Mouse (Mus musculus): ENCODE results near the gene Cib4. TPM values are rescaled to one million over a fixed set of nuclear protein-coding genes. Genes with fewer than 3 reads are reported as not detected.
A peak's percentile ranks its signal among the peaks of the same experiment; 100 is the strongest.

The Cib4 gene
- polyA plus RNA-seq, 1 experiment from 2014 or later = not detected

DNA sequence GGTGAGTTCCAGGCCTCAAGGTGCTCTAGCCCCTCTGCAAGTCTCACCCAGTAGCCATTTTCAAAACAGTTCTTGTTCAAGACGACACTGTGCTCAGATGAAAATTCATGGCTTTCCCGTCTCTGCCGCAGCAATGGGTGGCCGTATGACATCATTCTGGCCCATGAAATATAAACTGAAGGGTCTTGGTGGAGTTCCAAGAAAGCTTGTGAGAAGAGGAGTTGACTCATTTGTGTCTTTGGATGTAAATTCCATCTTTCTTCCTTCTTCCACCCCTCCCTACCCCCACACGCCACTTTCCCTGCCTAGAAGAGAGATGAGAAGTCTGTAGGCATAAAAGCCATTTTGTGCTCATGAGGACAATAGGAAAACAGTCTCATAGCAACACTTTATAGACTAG is 54.8 kb downstream of the Cib4 start:
- DNase-seq (ENCODE audit: low spot score) = no peak
- 89% methylated on average over 5 of the region's 5 CpGs for WGBS
- Histone ChIP-seq H3K36me3 (no peaks in the 10 kb centered on the region), H3K9me3 (replicated peaks) (no peaks in the 10 kb centered on the region), H3K4me3 (no peak overlapping the region), H3K27ac (replicated peaks) (no peak overlapping the region), H3K4me1 (no peaks in the 10 kb centered on the region), H3K27me3 (ENCODE audit: low read depth, poor library complexity, severe bottlenecking) (no peaks in the 10 kb centered on the region)

- Histone ChIP-seq H3K27me3 (ENCODE audit: low read depth, poor library complexity, severe bottlenecking) (no peaks in the 10 kb centered on the region), H3K27ac (replicated peaks) (no peak overlapping the region), H3K4me1 (no peaks in the 10 kb centered on the region), H3K36me3 (no peaks in the 10 kb centered on the region), H3K9me3 (replicated peaks) (no peaks in the 10 kb centered on the region), H3K4me3 (no peak overlapping the region)
- no peak for DNase-seq (ENCODE audit: low spot score)
These were observed 55.4 kb downstream of the Cib4 start for GRCm38 (mm10) chr5:30490215-30490614.

- Histone ChIP-seq H3K27ac (replicated peaks) (no peak overlapping the region), H3K9me3 (replicated peaks) (no peaks in the 10 kb centered on the region), H3K4me1 (no peaks in the 10 kb centered on the region), H3K4me3 (no peak overlapping the region), H3K27me3 (ENCODE audit: low read depth, poor library complexity, severe bottlenecking) (no peaks in the 10 kb centered on the region), H3K36me3 (no peaks in the 10 kb centered on the region)
- 88% methylated on average over 6 of the region's 6 CpGs for WGBS
- DNase-seq (ENCODE audit: low spot score) = no peak
These were observed 60.5 kb downstream of the Cib4 start for GRCm38 (mm10) chr5:30485136-30485535.

DNA sequence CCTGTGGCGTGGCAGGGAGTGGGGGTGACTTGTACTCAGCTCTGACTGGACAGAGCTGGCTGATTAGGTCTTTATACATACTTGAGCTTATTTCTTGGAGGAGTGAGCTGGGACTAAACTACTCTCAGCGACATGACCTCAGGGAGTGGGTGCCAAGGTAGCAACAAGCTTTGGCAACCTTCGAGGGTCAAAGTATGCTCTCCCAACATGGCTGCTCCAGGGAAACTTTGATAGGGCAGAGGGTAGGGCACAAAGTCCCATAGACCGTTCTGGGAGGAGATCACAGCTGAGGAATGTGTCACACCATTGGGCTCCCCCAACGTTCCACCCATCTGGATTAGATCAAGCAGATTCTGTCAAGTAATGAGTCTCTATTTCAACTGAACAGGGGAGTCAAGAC is 61.0 kb downstream of the Cib4 start:
- Histone ChIP-seq H3K27ac (replicated peaks) (no peak overlapping the region), H3K36me3 (no peaks in the 10 kb centered on the region), H3K4me3 (no peak overlapping the region), H3K9me3 (replicated peaks) (no peaks in the 10 kb centered on the region), H3K27me3 (ENCODE audit: low read depth, poor library complexity, severe bottlenecking) (no peaks in the 10 kb centered on the region), H3K4me1 (no peaks in the 10 kb centered on the region)
- 79% methylated on average over 5 of the region's 5 CpGs for WGBS
- no peak for DNase-seq (ENCODE audit: low spot score)

GRCm38 (mm10) chr5:30483533-30483932 is 62.1 kb downstream of the Cib4 start:
- Histone ChIP-seq H3K27me3 (ENCODE audit: low read depth, poor library complexity, severe bottlenecking) (no peaks in the 10 kb centered on the region), H3K36me3 (no peaks in the 10 kb centered on the region), H3K4me1 (no peaks in the 10 kb centered on the region), H3K27ac (replicated peaks) (no peak overlapping the region), H3K4me3 (no peak overlapping the region), H3K9me3 (replicated peaks) (no peaks in the 10 kb centered on the region)
- 86% methylated on average over 8 of the region's 8 CpGs for WGBS
- no peak for DNase-seq (ENCODE audit: low spot score)

GRCm38 (mm10) chr5:30482319-30482718 is 63.3 kb downstream of the Cib4 start:
- DNase-seq (ENCODE audit: low spot score) = peak; percentile 76
- Histone ChIP-seq H3K4me3 (no peak overlapping the region), H3K4me1 (no peaks in the 10 kb centered on the region), H3K27me3 (ENCODE audit: low read depth, poor library complexity, severe bottlenecking) (no peaks in the 10 kb centered on the region), H3K36me3 (no peaks in the 10 kb centered on the region), H3K27ac (replicated peaks) (0 out of 2 replicates have a peak overlapping the region, but pooled peaks have one; percentile 13), H3K9me3 (replicated peaks) (0 out of 2 replicates have a peak, but pooled peaks cover 3% of the 10 kb centered on the region)
- 14% methylated on average over 5 of the region's 5 CpGs for WGBS

DNA sequence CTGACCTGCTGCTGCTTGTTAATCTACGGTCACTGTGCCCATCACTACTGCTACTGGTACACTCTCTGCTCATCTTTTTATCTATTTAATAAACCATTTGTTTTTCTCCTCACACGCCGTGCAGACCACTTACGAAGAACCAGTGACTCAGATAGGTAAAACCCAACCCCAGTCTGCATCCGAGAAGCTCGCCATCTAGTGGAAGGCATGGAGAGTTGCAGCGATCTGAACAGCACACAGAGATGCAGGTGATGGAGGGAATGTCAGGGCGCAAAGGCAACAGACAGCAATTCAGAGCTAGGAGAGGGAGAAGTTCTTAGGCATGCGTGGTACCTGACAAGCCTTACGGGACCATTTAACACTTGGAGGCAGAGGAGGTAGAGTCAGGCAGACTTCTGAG is 69.1 kb downstream of the Cib4 start:
- Histone ChIP-seq H3K4me1 (no peaks in the 10 kb centered on the region), H3K36me3 (no peaks in the 10 kb centered on the region), H3K4me3 (no peak overlapping the region), H3K27me3 (ENCODE audit: low read depth, poor library complexity, severe bottlenecking) (no peaks in the 10 kb centered on the region), H3K9me3 (replicated peaks) (0 out of 2 replicates have a peak, but pooled peaks cover 3% of the 10 kb centered on the region), H3K27ac (replicated peaks) (no peak overlapping the region)
- 42% methylated on average over 10 of the region's 10 CpGs for WGBS
- DNase-seq (ENCODE audit: low spot score) = no peak

DNA sequence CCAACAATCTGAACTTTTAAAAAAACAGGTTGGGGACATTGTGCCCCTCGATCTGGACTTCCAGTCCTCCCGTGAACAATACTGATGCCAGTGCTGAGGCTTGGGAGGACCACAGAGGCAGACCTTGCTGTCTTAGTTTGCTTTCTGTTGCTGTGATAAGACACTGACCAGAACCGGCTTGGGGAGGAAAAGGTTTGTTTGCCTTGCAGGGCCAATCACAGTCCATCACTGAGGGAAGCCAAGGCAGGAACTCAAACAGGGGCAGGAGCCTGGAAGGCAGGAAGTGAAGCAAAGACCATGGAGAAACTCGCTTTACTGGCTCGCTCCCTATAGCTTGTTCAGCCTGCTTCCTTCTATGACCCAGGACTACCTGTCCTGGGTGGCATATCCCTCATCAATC is 73.5 kb downstream of the Cib4 start:
- H3K27ac ChIP-seq (replicated peaks) = no peak overlapping the region
- no peak overlapping the region for H3K4me3 ChIP-seq
- peaks cover 9% of the 10 kb centered on the region for H3K4me1 ChIP-seq
- WGBS = 77% methylated on average over 5 of the region's 5 CpGs
- DNase-seq (ENCODE audit: low spot score) = no peak
- peaks cover 8% of the 10 kb centered on the region; the same call in 1 of the 2 replicates for H3K27me3 ChIP-seq (ENCODE audit: low read depth, poor library complexity, severe bottlenecking)
- H3K9me3 ChIP-seq (replicated peaks) = no peaks in the 10 kb centered on the region
- H3K36me3 ChIP-seq = no peaks in the 10 kb centered on the region

GRCm38 (mm10) chr5:30470454-30470853 is 75.2 kb downstream of the Cib4 start:
- DNase-seq (ENCODE audit: low spot score) = no peak
- Histone ChIP-seq H3K36me3 (no peaks in the 10 kb centered on the region), H3K9me3 (replicated peaks) (no peaks in the 10 kb centered on the region), H3K27me3 (ENCODE audit: low read depth, poor library complexity, severe bottlenecking) (peaks cover 25% of the 10 kb centered on the region), H3K4me3 (no peak overlapping the region), H3K27ac (replicated peaks) (no peak overlapping the region), H3K4me1 (peaks cover 23% of the 10 kb centered on the region)
- 61% methylated on average over 6 of the region's 6 CpGs for WGBS

DNA sequence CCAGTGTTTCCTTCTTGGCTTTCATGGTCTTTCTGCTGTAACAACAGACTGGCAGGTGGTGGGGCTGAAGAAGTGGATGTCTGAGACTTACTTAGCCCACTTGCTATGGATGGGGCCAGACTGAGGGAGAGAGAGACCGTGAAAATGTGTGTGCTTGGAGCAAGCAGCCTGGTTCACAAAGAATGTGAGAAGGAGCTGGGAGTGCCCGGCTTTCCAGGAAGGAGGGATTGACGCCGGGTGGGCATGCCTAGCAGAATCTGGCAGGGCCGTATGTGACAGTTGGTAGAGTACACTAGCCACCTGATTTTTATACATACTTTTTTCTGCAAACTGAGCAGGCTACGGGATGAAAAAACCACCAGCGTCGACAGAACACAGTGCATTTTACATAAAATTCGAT is 79.3 kb downstream of the Cib4 start:
- WGBS = 34% methylated on average over 9 of the region's 9 CpGs
- Histone ChIP-seq H3K27me3 (ENCODE audit: low read depth, poor library complexity, severe bottlenecking) (peaks cover 47% of the 10 kb centered on the region), H3K4me1 (peaks cover 30% of the 10 kb centered on the region), H3K36me3 (no peaks in the 10 kb centered on the region), H3K4me3 (peak overlapping the region; percentile 52), H3K27ac (replicated peaks) (0 out of 2 replicates have a peak overlapping the region, but pooled peaks have one; percentile 28), H3K9me3 (replicated peaks) (no peaks in the 10 kb centered on the region)
- DNase-seq (ENCODE audit: low spot score) = no peak

DNA sequence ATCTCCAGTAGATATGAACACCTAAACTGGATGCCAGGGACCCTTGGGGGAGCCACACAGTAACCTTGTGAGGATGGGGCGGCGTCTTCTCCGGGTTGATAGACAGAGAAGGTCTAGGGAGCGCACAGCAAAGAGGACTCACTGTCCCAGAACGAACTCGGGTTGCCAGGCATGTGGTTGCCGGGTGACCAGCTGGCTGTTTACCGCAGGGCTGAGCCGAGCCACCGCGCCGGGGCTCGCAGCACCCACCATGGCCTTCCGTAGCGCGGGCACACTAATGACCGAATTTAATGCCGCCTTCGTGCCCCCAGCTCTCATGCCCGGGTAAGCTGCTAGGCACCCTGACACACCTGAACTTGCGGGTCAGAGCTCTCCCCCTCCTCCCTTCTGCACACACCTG is 79.8 kb downstream of the Cib4 start, which contains the start of gene 1700001C02Rik:
TSS of gene 1700001C02Rik (plus strand) at position 187 of the 400 bp plus-strand sequence.
- peak; percentile 33 for DNase-seq (ENCODE audit: low spot score)
- no peaks in the 10 kb centered on the region for H3K9me3 ChIP-seq (replicated peaks)
- WGBS = 14% methylated on average over 21 of the region's 21 CpGs
- peaks cover 30% of the 10 kb centered on the region for H3K4me1 ChIP-seq
- peak within 1 kb of the TSS; percentile 28; the same call in 1 of the 2 replicates for H3K27ac ChIP-seq (replicated peaks)
- peaks cover 47% of the 10 kb centered on the region for H3K27me3 ChIP-seq (ENCODE audit: low read depth, poor library complexity, severe bottlenecking)
- no peaks in the 10 kb centered on the region for H3K36me3 ChIP-seq
- H3K4me3 ChIP-seq = peak within 1 kb of the TSS; percentile 52

- 48% methylated on average over 12 of the region's 12 CpGs for WGBS
- H3K9me3 ChIP-seq (replicated peaks) = no peaks in the 10 kb centered on the region
- DNase-seq (ENCODE audit: low spot score) = no peak
- H3K4me3 ChIP-seq = no peak within 1 kb of the TSS
- peaks cover 22% of the 10 kb centered on the region for H3K4me1 ChIP-seq
- H3K27ac ChIP-seq (replicated peaks) = no peak within 1 kb of the TSS
- peaks cover 39% of the 10 kb centered on the region for H3K27me3 ChIP-seq (ENCODE audit: low read depth, poor library complexity, severe bottlenecking)
- H3K36me3 ChIP-seq = no peaks in the 10 kb centered on the region
These were observed 83.8 kb downstream of the Cib4 start, which contains the start of gene Otof for GRCm38 (mm10) chr5:30461821-30462220. Gene Otof, minus strand, starts transcription at chr5:30461932.

- WGBS = 37% methylated on average over 4 of the region's 4 CpGs
- H3K27ac ChIP-seq (replicated peaks) = peak overlapping the region; percentile 2; the same call in 1 of the 2 replicates
- peaks cover 12% of the 10 kb centered on the region for H3K4me1 ChIP-seq
- no peaks in the 10 kb centered on the region for H3K9me3 ChIP-seq (replicated peaks)
- H3K4me3 ChIP-seq = no peak overlapping the region
- H3K27me3 ChIP-seq (ENCODE audit: low read depth, poor library complexity, severe bottlenecking) = peaks cover 23% of the 10 kb centered on the region
- no peak for DNase-seq (ENCODE audit: low spot score)
- H3K36me3 ChIP-seq = no peaks in the 10 kb centered on the region
These were observed 85.5 kb downstream of the Cib4 start for GRCm38 (mm10) chr5:30460155-30460554.

DNA sequence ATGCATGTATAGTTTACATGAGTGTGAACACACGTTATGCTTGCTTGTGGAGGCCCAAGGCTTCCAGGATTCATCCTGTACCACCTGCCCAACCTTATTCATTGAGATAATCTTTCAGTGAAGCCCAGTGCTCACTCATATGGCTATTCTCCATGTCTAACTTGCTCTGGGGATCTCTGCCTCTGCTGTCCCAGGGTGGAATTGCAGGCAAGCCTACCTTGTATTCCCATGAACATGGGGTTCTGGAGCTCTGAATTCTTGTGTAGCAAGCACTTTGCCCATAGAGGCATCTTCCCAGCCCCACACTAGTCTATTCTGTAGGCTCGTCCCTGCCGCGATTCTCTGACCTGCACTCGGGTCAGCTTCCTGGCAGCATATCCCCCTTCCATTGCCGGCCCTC is 89.6 kb downstream of the Cib4 start:
- H3K27me3 ChIP-seq (ENCODE audit: low read depth, poor library complexity, severe bottlenecking) = 0 out of 2 replicates have a peak, but pooled peaks cover 4% of the 10 kb centered on the region
- H3K4me1 ChIP-seq = 0 out of 2 replicates have a peak, but pooled peaks cover 4% of the 10 kb centered on the region
- H3K4me3 ChIP-seq = no peak overlapping the region
- no peak overlapping the region for H3K27ac ChIP-seq (replicated peaks)
- no peaks in the 10 kb centered on the region for H3K9me3 ChIP-seq (replicated peaks)
- DNase-seq (ENCODE audit: low spot score) = no peak
- no peaks in the 10 kb centered on the region for H3K36me3 ChIP-seq
- 68% methylated on average over 6 of the region's 6 CpGs for WGBS
